Mouse (Mus musculus): ENCODE measurements at regions not wholly inside any gene's neighbourhood (a gene's known extent, or its start where the extent isn't known, plus 50 kb on each side); places are given as distances from the start of the nearest gene placed in this dataset. TPM values are rescaled to one million over a fixed set of nuclear protein-coding genes. Genes with fewer than 3 reads are reported as not detected.

DNA sequence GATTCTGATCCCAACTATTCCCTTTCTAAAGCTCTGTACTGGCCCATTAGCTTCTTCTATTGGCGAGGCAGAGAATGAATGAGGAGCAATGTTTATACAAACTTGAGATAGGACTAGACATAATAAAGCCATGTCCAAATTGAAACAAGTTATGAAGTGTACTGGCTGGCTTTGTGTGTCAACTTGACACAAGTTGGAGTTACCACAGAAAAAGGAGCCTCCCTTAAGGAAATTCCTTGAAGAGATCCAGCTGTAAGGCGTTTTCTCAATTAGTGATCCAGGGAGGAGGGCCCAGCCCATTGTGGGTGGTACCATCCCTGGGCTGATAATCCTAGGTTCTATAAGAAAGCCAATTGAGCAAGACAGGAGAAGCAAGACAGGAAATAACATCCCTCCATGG lies 135.9 kb upstream of the Cr2 start:
- no peak for DNase-seq (ENCODE audit: low spot score in 2 of 2)
- intact Hi-C loops (cut with DNase I) = no loop called here

DNA sequence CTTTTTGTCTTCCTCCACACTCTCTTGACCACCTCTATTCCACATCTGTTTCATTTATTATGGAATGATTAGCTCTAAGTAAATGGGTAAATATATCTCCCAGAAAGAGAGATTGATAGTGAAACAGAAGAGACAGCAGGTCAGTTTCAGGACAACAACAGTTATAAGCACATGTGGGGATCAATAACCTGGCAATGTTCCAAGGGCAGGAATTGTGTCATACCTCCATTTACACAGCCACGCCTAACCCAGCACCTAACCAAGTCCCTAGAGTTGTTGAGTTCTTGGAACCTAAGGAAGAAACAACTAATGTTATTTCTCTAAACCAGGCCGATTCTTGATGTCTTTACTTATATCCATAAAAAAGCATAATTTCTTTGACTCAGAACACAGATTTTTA lies 108.6 kb upstream of the Cr2 start:
- intact Hi-C loops (cut with DNase I) = no loop called here
- DNase-seq (ENCODE audit: low spot score in 2 of 2) = no peak

DNA sequence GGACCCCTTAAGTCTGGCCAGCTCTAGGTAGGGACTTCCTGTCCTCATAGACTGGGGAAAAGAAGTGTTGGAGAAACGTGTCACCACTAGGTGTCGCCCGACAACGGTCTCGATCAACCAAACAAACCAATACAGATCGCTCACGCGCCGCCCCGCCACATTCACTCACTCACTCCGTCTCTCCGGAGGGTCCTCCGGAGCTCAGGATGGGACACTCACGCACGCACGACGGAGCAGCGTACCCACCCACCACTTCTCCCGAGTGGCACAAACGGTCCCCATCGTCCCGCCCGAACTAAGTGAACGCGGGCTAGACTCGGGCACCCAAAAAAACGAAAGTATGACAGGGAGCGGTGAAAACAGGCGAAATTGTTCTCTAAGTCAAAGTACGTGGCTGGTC lies 65.0 kb upstream of the Cr2 start:
- DNase-seq (ENCODE audit: low spot score in 2 of 2) = peak; percentile 97 to 99
- intact Hi-C loops (cut with DNase I) = no loop called here

DNA sequence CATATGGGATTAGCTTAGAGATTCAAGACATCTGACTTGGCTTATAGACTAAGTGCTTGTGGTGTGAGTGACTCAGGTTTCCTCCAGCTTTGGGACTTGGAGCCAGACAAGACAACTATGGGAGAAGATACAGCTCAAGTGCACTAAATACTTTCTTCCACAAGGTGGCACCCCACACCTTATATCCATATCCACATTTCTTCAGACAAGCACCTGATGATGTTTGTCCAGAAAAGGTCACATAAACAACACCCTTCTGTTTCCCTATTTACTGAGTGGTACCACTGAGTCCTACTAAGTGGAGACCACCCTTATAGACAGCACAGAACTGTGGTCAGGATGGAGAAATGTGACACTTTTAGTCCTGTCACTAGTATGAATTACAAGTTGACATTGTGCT lies 56.1 kb upstream of the Cr2 start:
- intact Hi-C loops (cut with DNase I) = no loop called here
- DNase-seq (ENCODE audit: low spot score in 2 of 2) = peak in 1 of 2 experiments; percentile 23

DNA sequence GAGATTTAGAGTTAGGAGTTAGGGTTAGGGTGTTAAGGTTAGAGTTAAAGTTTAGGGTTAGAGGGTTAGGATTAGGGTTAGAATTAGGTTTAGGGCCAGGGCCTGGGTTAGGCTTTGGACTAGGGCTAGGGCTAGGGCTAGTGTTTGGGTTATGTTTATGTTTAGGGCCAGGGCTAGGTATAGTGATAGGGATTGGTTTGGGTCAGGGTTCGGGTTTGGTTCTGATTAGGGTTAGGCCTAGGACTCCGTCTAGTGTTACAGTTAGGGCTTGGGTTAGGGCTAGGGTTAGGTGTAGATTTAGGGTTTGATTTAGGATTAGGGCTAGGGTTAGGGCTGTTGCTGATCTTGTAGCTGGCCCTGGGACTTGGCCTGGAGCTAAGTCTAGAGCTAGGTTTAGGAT lies 50.5 kb upstream of the Cr2 start:
- intact Hi-C loops (cut with DNase I) = no loop called here
- DNase-seq (ENCODE audit: low spot score in 2 of 2) = no peak

Small RNA genes in the stretch of these regions (microRNA-seq; reads per million reads assigned to microRNA genes)
- not detected for gene Gm24802
